Mouse (Mus musculus) heart, adult 18-20 months (tissue): ENCODE data around the gene Tgfbr2. TPM values are rescaled to one million over a fixed set of nuclear protein-coding genes. Genes with fewer than 3 reads are reported as not detected.

Source experiments
- DNase-seq, 2 experiments: peaks; one replicate each; pipeline ENCODE4 v3.0.0; 2021 to 2022; ENCODE audit warnings: mixed read lengths in 1 of 2
- total RNA-seq, 2 experiments: library from RNA; stranded (reverse); gene quantifications; 2 replicates each; pipeline ENCODE4 v1.2.3; 2021

The Tgfbr2 gene
- total RNA-seq, 2 experiments from 2014 or later: 28.7 to 33.6 TPM

GRCm38 (mm10) chr9:116115875-116116274 lies 59.3 kb downstream of the Tgfbr2 start:
- no peak for DNase-seq

GRCm38 (mm10) chr9:116114339-116114738 lies 60.8 kb downstream of the Tgfbr2 start:
- peak; percentile 48 to 70 for DNase-seq

GRCm38 (mm10) chr9:116111149-116111970 lies 63.8 kb downstream of the Tgfbr2 start:
- DNase-seq: no peak

GRCm38 (mm10) chr9:116108729-116109128 lies 66.4 kb downstream of the Tgfbr2 start:
- DNase-seq: no peak

- no peak for DNase-seq
Observed at GRCm38 (mm10) chr9:116104770-116105169, 70.4 kb downstream of the Tgfbr2 start.

GRCm38 (mm10) chr9:116101842-116102241 lies 73.3 kb downstream of the Tgfbr2 start:
- DNase-seq: peak in 1 of 2 experiments; percentile 65

GRCm38 (mm10) chr9:116100015-116100414 lies 75.1 kb downstream of the Tgfbr2 start:
- peak in 1 of 2 experiments; percentile 31 for DNase-seq

- peak; percentile 38 to 44 for DNase-seq
Observed at GRCm38 (mm10) chr9:116099596-116099993, 75.6 kb downstream of the Tgfbr2 start.

GRCm38 (mm10) chr9:116098724-116099595 lies 76.2 kb downstream of the Tgfbr2 start:
- DNase-seq: peak; percentile 64 to 79

GRCm38 (mm10) chr9:116091921-116092320 lies 83.2 kb downstream of the Tgfbr2 start:
- peak; percentile 62 to 65 for DNase-seq

GRCm38 (mm10) chr9:116091101-116091841 lies 83.9 kb downstream of the Tgfbr2 start:
- no peak for DNase-seq

- DNase-seq: no peak
Observed at GRCm38 (mm10) chr9:116090296-116090695, 84.9 kb downstream of the Tgfbr2 start.

- no peak for DNase-seq
Observed at GRCm38 (mm10) chr9:116088912-116089311, 86.2 kb downstream of the Tgfbr2 start.

GRCm38 (mm10) chr9:116087880-116088279 lies 87.3 kb downstream of the Tgfbr2 start:
- peak; percentile 66 to 86 for DNase-seq

GRCm38 (mm10) chr9:116087263-116087662 lies 87.9 kb downstream of the Tgfbr2 start:
- no peak for DNase-seq

- no peak for DNase-seq
Observed at GRCm38 (mm10) chr9:116085999-116086398, 89.2 kb downstream of the Tgfbr2 start.

GRCm38 (mm10) chr9:116084324-116084931 lies 90.7 kb downstream of the Tgfbr2 start:
- peak in 1 of 2 experiments; percentile 25 for DNase-seq

- DNase-seq: peak in 1 of 2 experiments; percentile 42
Observed at GRCm38 (mm10) chr9:116083726-116084323, 91.3 kb downstream of the Tgfbr2 start.

- no peak for DNase-seq
Observed at GRCm38 (mm10) chr9:116083300-116083699, 91.9 kb downstream of the Tgfbr2 start.

- no peak for DNase-seq
Observed at GRCm38 (mm10) chr9:116081781-116082180, 93.4 kb downstream of the Tgfbr2 start.

- DNase-seq: no peak
Observed at GRCm38 (mm10) chr9:116077419-116077818, 97.7 kb downstream of the Tgfbr2 start.
